Mouse (Mus musculus): ENCODE results near the gene Mdk.

DNA sequence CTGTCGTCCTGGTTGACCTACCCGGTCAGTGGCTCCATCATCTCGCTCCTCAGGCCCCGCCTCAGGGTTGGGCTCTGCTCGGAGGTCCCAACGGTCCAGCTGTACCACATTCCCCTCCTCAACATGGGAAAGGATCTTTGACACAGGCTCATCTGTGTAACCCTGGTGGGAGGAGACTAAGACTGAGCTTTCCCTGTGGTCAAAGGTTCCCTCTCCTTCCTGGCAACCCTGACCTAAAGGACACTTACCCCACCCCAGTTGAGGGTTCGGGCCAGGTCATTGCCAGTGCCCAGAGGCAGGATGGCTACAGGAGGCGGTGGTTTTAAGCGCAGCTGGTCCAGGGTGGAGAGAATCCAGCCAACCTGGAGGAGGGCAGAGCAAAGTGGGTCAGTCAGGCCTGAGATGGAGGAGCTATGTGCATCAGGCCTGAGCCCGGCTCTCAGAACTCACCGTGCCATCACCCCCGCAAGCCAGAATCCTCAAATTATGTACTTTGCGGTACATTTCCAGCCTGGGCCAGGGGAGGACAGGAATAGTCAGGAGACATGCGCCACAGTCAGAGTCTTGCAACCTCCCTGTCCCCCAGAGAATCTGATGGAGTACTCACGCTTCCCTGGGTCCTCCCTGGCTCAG is 7.3 kb upstream of the Mdk start:
- TF ChIP-seq POLR2A (IDR thresholded peaks at IDR 0.05; ENCODE audit: extremely low read depth, insufficient read depth, low read length): no peak
- TF ChIP-seq CTCF (IDR thresholded peaks at IDR 0.05; ENCODE audit: low read depth, low read length): no peak
